Mouse (Mus musculus) cerebellum, adult 2 months (tissue): Measurements from ENCODE around the gene D430041D05Rik. TPM values are rescaled to one million over a fixed set of nuclear protein-coding genes. Genes with fewer than 3 reads are reported as not detected.

Experiments used
- DNase-seq, 2 experiments: peaks; one replicate each; pipeline ENCODE4 v3.0.0; 2021
- H3K27ac ChIP-seq: fragments of 200-500 bp; 2 replicates; pipeline ENCODE4 v1.5.1; 2012; ENCODE audit warnings: low read length, control low read depth, inconsistent platforms; ENCODE audit not compliant: insufficient read depth
- H3K27me3 ChIP-seq: fragments of 200-500 bp; 2 replicates; pipeline ENCODE4 v1.6.1; 2012; ENCODE audit warnings: inconsistent platforms, mild to moderate bottlenecking, low read length, moderate library complexity; ENCODE audit not compliant: control insufficient read depth, insufficient read depth
- H3K4me1 ChIP-seq: fragments of 200-500 bp; 2 replicates; pipeline ENCODE4 v1.6.1; 2011; ENCODE audit warnings: low read length; ENCODE audit not compliant: control insufficient read depth, insufficient read depth
- H3K4me3 ChIP-seq: fragments of 200-500 bp; replicated peaks from 2 replicates; pipeline ENCODE3; 2011; ENCODE audit warnings: mild to moderate bottlenecking, low read depth, low read length, control low read depth; ENCODE audit not compliant: insufficient read depth
- CTCF ChIP-seq: fragments of 200-500 bp; IDR thresholded peaks from 2 replicates; pipeline ENCODE4 v1.5.1; 2011; ENCODE audit warnings: low read depth, mild to moderate bottlenecking, control low read depth, low read length, moderate library complexity, borderline replicate concordance; ENCODE audit not compliant: insufficient read depth
- POLR2A ChIP-seq: fragments of 200-500 bp; IDR thresholded peaks from 2 replicates; pipeline ENCODE4 v1.6.1; 2011; ENCODE audit warnings: low read length, control low read depth, borderline replicate concordance; ENCODE audit not compliant: insufficient read depth
- WGBS: fragments of 180-500 bp; shearing (Covaris S2); methylation state at CpG from one replicate; pipeline ENCODE4 v1.1.7; 2018; 5-methylcytosine and 5-hydroxymethylcytosine counted together
- polyA plus RNA-seq: library from polyadenylated mRNA; depleted of rRNA; stranded (reverse); fragments of >200 nt; gene quantifications from 2 replicates; pipeline ENCODE4 v1.2.3, GENCODE M21; 2012

The D430041D05Rik gene
- polyA plus RNA-seq, 1 experiment, result 33.5 TPM

GRCm38 (mm10) chr2:104283401-104283955 lies 127.3 kb downstream of the D430041D05Rik start:
- Histone ChIP-seq H3K4me3 (no peak overlapping the region), H3K27ac (no peak overlapping the region), H3K4me1 (peaks cover 8% of the 10 kb centered on the region; the same call in 1 of the 2 replicates), H3K27me3 (no peaks in the 10 kb centered on the region)
- no peak for DNase-seq
- no peak for TF ChIP-seq POLR2A
- TF ChIP-seq CTCF, result no peak
- WGBS, result 61% methylated on average over 8 of the region's 8 CpGs

GRCm38 (mm10) chr2:104282835-104283234 lies 128.0 kb downstream of the D430041D05Rik start:
- no peaks in the 10 kb centered on the region for H3K27me3 ChIP-seq
- TF ChIP-seq POLR2A (no peak), CTCF (no peak)
- WGBS, result 55% methylated on average over 2 of the region's 2 CpGs
- no peak overlapping the region for H3K4me3 ChIP-seq
- H3K27ac ChIP-seq, result no peak overlapping the region
- DNase-seq, result no peak
- H3K4me1 ChIP-seq, result peaks cover 8% of the 10 kb centered on the region; the same call in 1 of the 2 replicates

GRCm38 (mm10) chr2:104267049-104267448 lies 143.8 kb downstream of the D430041D05Rik start:
- Histone ChIP-seq H3K4me3 (no peak overlapping the region), H3K27ac (no peak overlapping the region), H3K27me3 (no peaks in the 10 kb centered on the region), H3K4me1 (peaks cover 3% of the 10 kb centered on the region; the same call in 1 of the 2 replicates)
- WGBS, result 69% methylated on average over 4 of the region's 4 CpGs
- no peak for TF ChIP-seq POLR2A
- no peak for TF ChIP-seq CTCF
- no peak for DNase-seq

- H3K4me3 ChIP-seq, result no peak overlapping the region
- TF ChIP-seq POLR2A, result no peak
- TF ChIP-seq CTCF, result no peak
- no peaks in the 10 kb centered on the region for H3K27me3 ChIP-seq
- no peak overlapping the region for H3K27ac ChIP-seq
- peaks cover 14% of the 10 kb centered on the region for H3K4me1 ChIP-seq
- DNase-seq, result no peak
- WGBS, result 56% methylated on average over 4 of the region's 4 CpGs
These were observed 149.1 kb downstream of the D430041D05Rik start for GRCm38 (mm10) chr2:104261741-104262067.

GRCm38 (mm10) chr2:104260920-104261740 lies 149.7 kb downstream of the D430041D05Rik start:
- Histone ChIP-seq H3K27ac (no peak overlapping the region), H3K4me1 (peaks cover 17% of the 10 kb centered on the region), H3K27me3 (no peaks in the 10 kb centered on the region), H3K4me3 (no peak overlapping the region)
- no peak for TF ChIP-seq CTCF
- no peak for DNase-seq
- WGBS, result 62% methylated on average over 18 of the region's 18 CpGs

- H3K27me3 ChIP-seq, result no peaks in the 10 kb centered on the region
- no peak for TF ChIP-seq POLR2A
- TF ChIP-seq CTCF, result no peak
- whole genome bisulfite sequencing, result 24% methylated on average over 15 of the region's 15 CpGs
- H3K27ac ChIP-seq, result no peak overlapping the region
- peaks cover 33% of the 10 kb centered on the region for H3K4me1 ChIP-seq
- no peak for DNase-seq
- no peak overlapping the region for H3K4me3 ChIP-seq
These were observed 154.2 kb downstream of the D430041D05Rik start for GRCm38 (mm10) chr2:104256585-104256984.

- no peak overlapping the region for H3K4me3 ChIP-seq
- no peak for DNase-seq
- H3K27me3 ChIP-seq, result no peaks in the 10 kb centered on the region
- peaks cover 34% of the 10 kb centered on the region for H3K4me1 ChIP-seq
- no peak overlapping the region for H3K27ac ChIP-seq
- 91% methylated on average over 9 of the region's 9 CpGs for WGBS
- TF ChIP-seq POLR2A (no peak), CTCF (no peak)
These were observed 155.9 kb downstream of the D430041D05Rik start for GRCm38 (mm10) chr2:104254944-104255343.

- TF ChIP-seq POLR2A, result no peak
- no peak for TF ChIP-seq CTCF
- Histone ChIP-seq H3K27me3 (no peaks in the 10 kb centered on the region), H3K4me3 (no peak overlapping the region), H3K27ac (no peak overlapping the region), H3K4me1 (peaks cover 31% of the 10 kb centered on the region)
- no peak for DNase-seq
- 51% methylated on average over 4 of the region's 4 CpGs for WGBS
These were observed 157.5 kb downstream of the D430041D05Rik start for GRCm38 (mm10) chr2:104253341-104253740.
